Mouse (Mus musculus) ES-E14 (cell line): ENCODE measurements at regions not wholly inside any gene's neighbourhood (a gene's known extent, or its start where the extent isn't known, plus 50 kb on each side); places are given as distances from the start of the nearest gene placed in this dataset.

Source experiments
- CHD2 ChIP-seq: IDR thresholded peaks from 2 replicates; pipeline ENCODE4 v1.6.1; 2014; ENCODE audit warnings: mild to moderate bottlenecking, low read depth, low read length, inconsistent platforms
- MAFK ChIP-seq: IDR thresholded peaks from 2 replicates; pipeline ENCODE4 v1.6.1; 2014; ENCODE audit warnings: mild to moderate bottlenecking, low read depth, low read length, inconsistent platforms; ENCODE audit not compliant: insufficient read depth
- ZC3H11A ChIP-seq: IDR thresholded peaks from 2 replicates; pipeline ENCODE4 v1.6.1; 2012; ENCODE audit warnings: low read depth, mild to moderate bottlenecking, inconsistent platforms, low read length, borderline replicate concordance
- ZNF384 ChIP-seq: IDR thresholded peaks from 2 replicates; pipeline ENCODE4 v1.6.1; 2012; ENCODE audit warnings: low read depth, low read length, inconsistent platforms

- no peak for TF ChIP-seq MAFK
- TF ChIP-seq ZC3H11A = no peak
- no peak for TF ChIP-seq ZNF384
- TF ChIP-seq CHD2 = no peak
Measured at GRCm38 (mm10) chr6:7306956-7307355, 247.7 kb upstream of the Tac1 start.
